Mouse (Mus musculus): ENCODE measurements around the gene Telo2. TPM values are rescaled to one million over a fixed set of nuclear protein-coding genes. Genes with fewer than 3 reads are reported as not detected.

Gene Telo2
- polyA plus RNA-seq (2014; fragmentation: Nextera tagmentation; extraction: Ambion mirVana), result 27.3 and 40.0 TPM in 2 replicates

DNA sequence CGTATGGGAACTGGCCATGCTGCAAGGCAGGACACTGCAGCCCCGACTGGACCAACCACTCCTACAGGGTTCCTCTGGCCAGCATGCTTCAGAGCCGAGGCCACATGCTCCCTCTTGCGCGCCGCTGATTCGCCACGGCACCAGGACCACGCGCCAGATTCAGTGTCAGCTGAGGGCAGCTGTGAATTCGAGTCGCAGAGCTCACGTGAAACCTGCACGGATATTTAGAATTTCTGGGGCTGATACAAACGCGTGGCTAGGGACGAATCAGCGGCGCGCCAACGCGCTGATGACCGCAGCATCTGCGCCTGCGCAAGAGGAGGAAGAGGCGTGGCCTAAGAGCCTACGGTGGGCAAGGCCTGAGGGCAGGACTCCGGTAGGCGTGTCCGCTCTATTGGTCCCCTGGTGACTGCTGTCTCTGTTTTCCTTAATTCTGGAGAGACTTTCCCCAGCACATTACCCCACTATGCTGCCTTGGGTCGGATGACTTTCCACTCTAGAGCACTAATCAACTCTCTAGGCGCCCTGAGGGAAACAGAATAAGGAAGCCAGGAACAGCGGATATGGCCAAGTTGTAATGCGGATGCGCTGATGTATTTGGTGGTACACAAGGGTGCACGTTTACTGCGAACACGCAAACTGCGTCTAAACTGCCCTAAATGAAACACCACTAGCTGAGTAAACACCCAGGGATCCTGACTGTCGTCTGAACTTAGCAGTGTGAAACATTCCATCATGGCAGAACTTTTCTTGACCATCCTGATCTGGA, at the start of gene Telo2:
Telo2 (minus strand) TSS at position 304 of the 769 bp plus-strand sequence.
- Histone ChIP-seq H3K27me3 (replicated peaks; ENCODE audit: control insufficient read depth, insufficient read depth, low read length) (no peaks in the 10 kb centered on the region), H3K9ac (ENCODE audit: low read length) (peak within 1 kb of the TSS; percentile 82), H3K4me2 (ENCODE audit: low read length) (peak within 1 kb of the TSS; percentile 98), H3K9me3 (replicated peaks; ENCODE audit: control insufficient read depth, low read length) (no peaks in the 10 kb centered on the region), H3K4me3 (ENCODE audit: low read depth, low read length) (peak within 1 kb of the TSS; percentile 60), H3K36me3 (ENCODE audit: control insufficient read depth, insufficient read depth, low read length) (peaks cover 11% of the 10 kb centered on the region), H3K27ac (ENCODE audit: low read depth, low read length) (peak within 1 kb of the TSS; percentile 88), H3K4me1 (ENCODE audit: control insufficient read depth, insufficient read depth, low read length) (peaks cover 6% of the 10 kb centered on the region)
- ATAC-seq, result peak; percentile 94
- 5% methylated on average over 37 of the region's 40 CpGs for WGBS
- DNase-seq (ENCODE audit: low spot score), result peak; percentile 95

DNA sequence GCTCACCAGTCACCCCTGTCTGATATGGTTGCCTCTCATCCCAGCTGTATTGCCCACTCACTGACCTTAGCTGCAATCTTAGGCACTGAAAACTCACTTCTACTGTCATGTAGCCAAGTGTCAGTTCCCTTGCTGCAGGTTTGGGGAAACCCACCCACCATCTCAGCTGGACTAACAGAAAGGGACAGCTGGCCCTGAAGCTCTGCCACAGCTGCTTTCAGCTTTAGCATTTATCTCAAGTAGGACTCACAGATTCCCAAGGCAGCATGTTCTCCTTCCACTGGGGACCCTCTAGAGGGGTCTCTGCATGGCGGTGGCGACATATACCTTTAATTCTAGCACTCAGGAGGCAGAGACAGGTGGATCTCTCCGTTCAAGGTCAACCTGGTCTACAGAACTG, 49.0 kb upstream of the Telo2 start:
- peaks cover 19% of the 10 kb centered on the region for H3K36me3 ChIP-seq (ENCODE audit: control insufficient read depth, insufficient read depth, low read length)
- no peak overlapping the region for H3K4me3 ChIP-seq (ENCODE audit: low read depth, low read length)
- WGBS, result 82% methylated on average over 3 of the region's 3 CpGs

GRCm38 (mm10) chr17:25163387-25163786, 47.6 kb upstream of the Telo2 start:
- WGBS, result 69% methylated on average over 7 of the region's 7 CpGs
- Histone ChIP-seq H3K36me3 (ENCODE audit: control insufficient read depth, insufficient read depth, low read length) (peaks cover 28% of the 10 kb centered on the region), H3K9me3 (replicated peaks; ENCODE audit: control insufficient read depth, low read length) (no peaks in the 10 kb centered on the region), H3K27me3 (replicated peaks; ENCODE audit: control insufficient read depth, insufficient read depth, low read length) (no peaks in the 10 kb centered on the region), H3K9ac (ENCODE audit: low read length) (no peak overlapping the region), H3K4me3 (ENCODE audit: low read depth, low read length) (no peak overlapping the region), H3K4me1 (ENCODE audit: control insufficient read depth, insufficient read depth, low read length) (no peaks in the 10 kb centered on the region), H3K27ac (ENCODE audit: low read depth, low read length) (no peak overlapping the region), H3K4me2 (ENCODE audit: low read length) (no peak overlapping the region)
- no peak for DNase-seq (ENCODE audit: low spot score)
- no peak for ATAC-seq

More for the DNA sequence above, 49.0 kb upstream of the Telo2 start:
- no peaks in the 10 kb centered on the region for H3K27me3 ChIP-seq (replicated peaks; ENCODE audit: control insufficient read depth, insufficient read depth, low read length)
- no peaks in the 10 kb centered on the region for H3K9me3 ChIP-seq (replicated peaks; ENCODE audit: control insufficient read depth, low read length)
- H3K9ac ChIP-seq (ENCODE audit: low read length), result no peak overlapping the region
- H3K27ac ChIP-seq (ENCODE audit: low read depth, low read length), result no peak overlapping the region
- ATAC-seq (no peak), DNase-seq (ENCODE audit: low spot score) (no peak)
- no peaks in the 10 kb centered on the region for H3K4me1 ChIP-seq (ENCODE audit: control insufficient read depth, insufficient read depth, low read length)
- H3K4me2 ChIP-seq (ENCODE audit: low read length), result no peak overlapping the region

DNA sequence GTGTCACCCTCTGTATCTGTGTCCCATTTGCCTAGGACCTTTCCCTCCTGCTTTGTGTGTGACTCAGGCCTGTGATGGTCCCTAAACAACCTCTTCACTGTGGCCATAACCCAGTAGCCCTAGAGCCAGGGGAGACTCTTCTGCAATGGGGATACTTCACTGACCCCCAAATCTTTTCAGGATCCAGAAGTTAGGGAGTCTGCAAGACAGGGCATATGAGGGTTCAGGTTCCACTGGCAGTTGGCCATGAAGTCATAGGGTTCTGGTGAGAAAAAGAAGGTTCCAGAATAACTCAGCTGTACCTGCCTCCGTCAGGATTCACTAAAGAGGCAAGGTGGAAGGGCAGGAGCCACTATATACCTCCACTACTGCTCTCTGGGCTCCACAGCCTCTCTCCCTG, 46.4 kb upstream of the Telo2 start, which contains the start of gene Ccdc154:
Ccdc154 (plus strand) TSS at position 301 of the 400 bp plus-strand sequence.
- no peak within 1 kb of the TSS for H3K4me2 ChIP-seq (ENCODE audit: low read length)
- no peak within 1 kb of the TSS for H3K27ac ChIP-seq (ENCODE audit: low read depth, low read length)
- H3K9me3 ChIP-seq (replicated peaks; ENCODE audit: control insufficient read depth, low read length), result no peaks in the 10 kb centered on the region
- ATAC-seq, result no peak
- H3K4me3 ChIP-seq (ENCODE audit: low read depth, low read length), result no peak within 1 kb of the TSS
- H3K9ac ChIP-seq (ENCODE audit: low read length), result no peak within 1 kb of the TSS
- H3K36me3 ChIP-seq (ENCODE audit: control insufficient read depth, insufficient read depth, low read length), result peaks cover 39% of the 10 kb centered on the region
- WGBS, result 86% methylated on average over 1 of the region's 1 CpGs
- DNase-seq (ENCODE audit: low spot score), result no peak
- no peaks in the 10 kb centered on the region for H3K4me1 ChIP-seq (ENCODE audit: control insufficient read depth, insufficient read depth, low read length)
- no peaks in the 10 kb centered on the region for H3K27me3 ChIP-seq (replicated peaks; ENCODE audit: control insufficient read depth, insufficient read depth, low read length)

GRCm38 (mm10) chr17:25139960-25140359, 24.2 kb upstream of the Telo2 start:
- no peak for DNase-seq (ENCODE audit: low spot score)
- Histone ChIP-seq H3K9ac (ENCODE audit: low read length) (no peak overlapping the region), H3K27ac (ENCODE audit: low read depth, low read length) (no peak overlapping the region), H3K9me3 (replicated peaks; ENCODE audit: control insufficient read depth, low read length) (no peaks in the 10 kb centered on the region), H3K4me2 (ENCODE audit: low read length) (no peak overlapping the region), H3K4me3 (ENCODE audit: low read depth, low read length) (no peak overlapping the region), H3K36me3 (ENCODE audit: control insufficient read depth, insufficient read depth, low read length) (peaks cover 15% of the 10 kb centered on the region; the same call in 1 of the 2 replicates), H3K4me1 (ENCODE audit: control insufficient read depth, insufficient read depth, low read length) (no peaks in the 10 kb centered on the region), H3K27me3 (replicated peaks; ENCODE audit: control insufficient read depth, insufficient read depth, low read length) (no peaks in the 10 kb centered on the region)
- WGBS, result 74% methylated on average over 4 of the region's 4 CpGs
- ATAC-seq, result no peak

DNA sequence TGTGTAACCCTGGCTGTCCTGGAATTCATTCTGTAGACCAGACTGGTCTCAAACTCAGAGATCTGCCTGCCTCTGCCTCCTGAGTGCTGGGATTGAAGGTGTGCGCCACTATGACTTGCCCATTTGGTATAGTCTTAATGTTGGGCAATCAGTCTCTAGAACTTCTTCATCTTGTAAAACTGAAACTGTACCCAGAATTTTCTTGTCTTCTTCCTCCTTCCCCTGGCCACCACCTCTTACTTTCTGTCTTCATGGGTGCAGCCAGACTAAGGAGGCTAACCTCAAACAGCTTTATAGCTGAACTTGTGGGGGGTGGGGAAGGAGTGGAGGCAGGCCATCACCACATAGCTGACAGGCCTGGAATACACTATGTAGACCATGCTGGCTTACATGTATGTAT, 23.0 kb upstream of the Telo2 start:
- H3K36me3 ChIP-seq (ENCODE audit: control insufficient read depth, insufficient read depth, low read length), result peaks cover 15% of the 10 kb centered on the region; the same call in 1 of the 2 replicates
- H3K9ac ChIP-seq (ENCODE audit: low read length), result no peak overlapping the region
- DNase-seq (ENCODE audit: low spot score) (no peak), ATAC-seq (no peak)
- no peak overlapping the region for H3K27ac ChIP-seq (ENCODE audit: low read depth, low read length)
- H3K9me3 ChIP-seq (replicated peaks; ENCODE audit: control insufficient read depth, low read length), result no peaks in the 10 kb centered on the region
- no peak overlapping the region for H3K4me3 ChIP-seq (ENCODE audit: low read depth, low read length)
- 96% methylated on average over 1 of the region's 1 CpGs for WGBS
- H3K4me2 ChIP-seq (ENCODE audit: low read length), result no peak overlapping the region
- H3K27me3 ChIP-seq (replicated peaks; ENCODE audit: control insufficient read depth, insufficient read depth, low read length), result no peaks in the 10 kb centered on the region
- H3K4me1 ChIP-seq (ENCODE audit: control insufficient read depth, insufficient read depth, low read length), result peaks cover 7% of the 10 kb centered on the region

- Histone ChIP-seq H3K27ac (ENCODE audit: low read depth, low read length) (no peak overlapping the region), H3K27me3 (replicated peaks; ENCODE audit: control insufficient read depth, insufficient read depth, low read length) (no peaks in the 10 kb centered on the region), H3K4me1 (ENCODE audit: control insufficient read depth, insufficient read depth, low read length) (peaks cover 8% of the 10 kb centered on the region), H3K4me2 (ENCODE audit: low read length) (no peak overlapping the region), H3K4me3 (ENCODE audit: low read depth, low read length) (no peak overlapping the region), H3K9ac (ENCODE audit: low read length) (no peak overlapping the region), H3K9me3 (replicated peaks; ENCODE audit: control insufficient read depth, low read length) (no peaks in the 10 kb centered on the region), H3K36me3 (ENCODE audit: control insufficient read depth, insufficient read depth, low read length) (peaks cover 11% of the 10 kb centered on the region; the same call in 1 of the 2 replicates)
- ATAC-seq (no peak), DNase-seq (ENCODE audit: low spot score) (no peak)
- 88% methylated on average over 6 of the region's 6 CpGs for WGBS
Observed at GRCm38 (mm10) chr17:25135622-25136021, 19.9 kb upstream of the Telo2 start.

DNA sequence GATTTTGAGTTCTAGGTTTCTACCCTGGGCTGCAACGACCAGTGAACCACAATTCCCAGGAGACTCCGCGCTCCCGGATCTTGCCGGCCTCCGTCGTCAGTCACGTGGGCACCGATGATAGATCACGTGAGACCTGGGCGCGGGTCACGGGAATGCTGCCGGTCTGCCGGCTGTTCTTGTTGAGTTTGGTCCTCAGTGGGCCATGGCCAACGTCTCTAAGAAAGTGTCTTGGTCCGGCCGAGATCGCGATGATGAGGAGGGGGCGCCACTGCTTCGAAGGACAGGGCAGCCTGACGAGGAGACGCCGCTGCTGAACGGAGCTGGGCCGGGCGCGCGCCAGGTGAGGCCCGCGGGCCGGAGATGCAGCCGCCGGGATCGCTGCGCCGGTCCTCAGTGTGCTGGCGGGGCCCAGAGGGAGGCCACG, 17.5 kb upstream of the Telo2 start, which contains the start of gene Clcn7:
Clcn7 (plus strand) TSS at position 117 of the 424 bp plus-strand sequence.
- Histone ChIP-seq H3K27ac (ENCODE audit: low read depth, low read length) (no peak within 1 kb of the TSS), H3K4me1 (ENCODE audit: control insufficient read depth, insufficient read depth, low read length) (peaks cover 8% of the 10 kb centered on the region), H3K9ac (ENCODE audit: low read length) (peak within 1 kb of the TSS; percentile 87), H3K27me3 (replicated peaks; ENCODE audit: control insufficient read depth, insufficient read depth, low read length) (no peaks in the 10 kb centered on the region), H3K4me3 (ENCODE audit: low read depth, low read length) (peak within 1 kb of the TSS; percentile 93), H3K4me2 (ENCODE audit: low read length) (peak within 1 kb of the TSS; percentile 66), H3K9me3 (replicated peaks; ENCODE audit: control insufficient read depth, low read length) (no peaks in the 10 kb centered on the region), H3K36me3 (ENCODE audit: control insufficient read depth, insufficient read depth, low read length) (peaks cover 6% of the 10 kb centered on the region; the same call in 1 of the 2 replicates)
- peak; percentile 95 for DNase-seq (ENCODE audit: low spot score)
- under 1% methylated on average over 40 of the region's 40 CpGs for WGBS
- peak; percentile 97 for ATAC-seq

DNA sequence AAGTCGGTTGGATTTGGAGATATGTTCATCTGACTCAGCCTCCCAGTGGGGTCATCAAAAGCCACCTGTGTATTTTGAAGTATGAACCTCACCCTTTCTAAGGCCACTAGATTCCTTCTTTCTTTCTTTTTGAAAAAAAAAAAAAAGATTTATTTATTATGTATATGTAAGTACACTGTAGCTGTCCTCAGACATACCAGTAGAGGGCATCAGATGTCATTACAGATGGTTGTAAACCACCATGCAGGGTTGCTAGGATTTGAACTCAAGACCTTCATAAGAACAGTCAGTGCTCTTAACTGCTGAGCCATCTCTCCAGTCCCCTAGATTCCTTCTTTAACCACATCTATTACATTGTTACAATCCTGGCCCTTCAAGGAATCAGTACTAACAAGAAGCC, 14.3 kb upstream of the Telo2 start:
- DNase-seq (ENCODE audit: low spot score), result no peak
- H3K4me1 ChIP-seq (ENCODE audit: control insufficient read depth, insufficient read depth, low read length), result peaks cover 8% of the 10 kb centered on the region
- no peak for ATAC-seq
- no peak overlapping the region for H3K4me2 ChIP-seq (ENCODE audit: low read length)
- 83% methylated on average over 1 of the region's 1 CpGs for WGBS
- no peak overlapping the region for H3K27ac ChIP-seq (ENCODE audit: low read depth, low read length)
- no peak overlapping the region for H3K4me3 ChIP-seq (ENCODE audit: low read depth, low read length)
- H3K36me3 ChIP-seq (ENCODE audit: control insufficient read depth, insufficient read depth, low read length), result no peaks in the 10 kb centered on the region
- no peaks in the 10 kb centered on the region for H3K9me3 ChIP-seq (replicated peaks; ENCODE audit: control insufficient read depth, low read length)
- H3K9ac ChIP-seq (ENCODE audit: low read length), result no peak overlapping the region
- no peaks in the 10 kb centered on the region for H3K27me3 ChIP-seq (replicated peaks; ENCODE audit: control insufficient read depth, insufficient read depth, low read length)
